Mouse (Mus musculus): ENCODE data around the gene Kcnh7. TPM values are rescaled to one million over a fixed set of nuclear protein-coding genes. Genes with fewer than 3 reads are reported as not detected.

The Kcnh7 gene
- polyA plus RNA-seq, 1 experiment: not detected

GRCm38 (mm10) chr2:62928065-62928464 is 256.0 kb downstream of the Kcnh7 start:
- H3K36me3 ChIP-seq (ENCODE audit: control insufficient read depth, insufficient read depth): no peaks in the 10 kb centered on the region
- H3ac ChIP-seq (ENCODE audit: control insufficient read depth, insufficient read length, low read depth): no peak overlapping the region
- H3K79me3 ChIP-seq (ENCODE audit: low read depth): no peaks in the 10 kb centered on the region
- no peak for TF ChIP-seq CTCF (IDR thresholded peaks at IDR 0.05; ENCODE audit: control insufficient read depth, insufficient read depth, insufficient read length)
- TF ChIP-seq MAX (IDR thresholded peaks at IDR 0.05): no peak
- no peak for TF ChIP-seq CEBPB (IDR thresholded peaks at IDR 0.05; ENCODE audit: low read depth)
- TF ChIP-seq MYOG (IDR thresholded peaks at IDR 0.05; ENCODE audit: control insufficient read depth, extremely low read depth, insufficient read length): no peak
- TF ChIP-seq MYOD1 (IDR thresholded peaks at IDR 0.05; ENCODE audit: control insufficient read depth, insufficient read length, low read depth): no peak
- no peak for TF ChIP-seq USF1 (IDR thresholded peaks at IDR 0.05; ENCODE audit: low read depth)
- TF ChIP-seq FOSL1 (IDR thresholded peaks at IDR 0.05; ENCODE audit: insufficient read depth, low read length, poor library complexity, severe bottlenecking): no peak
- H3K27me3 ChIP-seq (ENCODE audit: control insufficient read depth, insufficient read depth, insufficient read length): no peaks in the 10 kb centered on the region
- no peaks in the 10 kb centered on the region for H3K79me2 ChIP-seq (ENCODE audit: control insufficient read depth, insufficient read depth)
- no peak overlapping the region for H3K4me3 ChIP-seq (ENCODE audit: insufficient read depth, poor library complexity, severe bottlenecking)

GRCm38 (mm10) chr2:62923803-62924202 is 260.3 kb downstream of the Kcnh7 start:
- no peak overlapping the region for H3ac ChIP-seq (ENCODE audit: control insufficient read depth, insufficient read length, low read depth)
- H3K27me3 ChIP-seq (ENCODE audit: control insufficient read depth, insufficient read depth, insufficient read length): no peaks in the 10 kb centered on the region
- no peaks in the 10 kb centered on the region for H3K79me2 ChIP-seq (ENCODE audit: control insufficient read depth, insufficient read depth)
- no peak overlapping the region for H3K4me3 ChIP-seq (ENCODE audit: insufficient read depth, poor library complexity, severe bottlenecking)
- no peaks in the 10 kb centered on the region for H3K79me3 ChIP-seq (ENCODE audit: low read depth)
- no peaks in the 10 kb centered on the region for H3K36me3 ChIP-seq (ENCODE audit: control insufficient read depth, insufficient read depth)
- TF ChIP-seq FOSL1 (IDR thresholded peaks at IDR 0.05; ENCODE audit: insufficient read depth, low read length, poor library complexity, severe bottlenecking): no peak
- TF ChIP-seq CTCF (IDR thresholded peaks at IDR 0.05; ENCODE audit: control insufficient read depth, insufficient read depth, insufficient read length): no peak
- TF ChIP-seq MYOD1 (IDR thresholded peaks at IDR 0.05; ENCODE audit: control insufficient read depth, insufficient read length, low read depth): no peak
- no peak for TF ChIP-seq CEBPB (IDR thresholded peaks at IDR 0.05; ENCODE audit: low read depth)
- TF ChIP-seq MAX (IDR thresholded peaks at IDR 0.05): no peak
- no peak for TF ChIP-seq MYOG (IDR thresholded peaks at IDR 0.05; ENCODE audit: control insufficient read depth, extremely low read depth, insufficient read length)
- TF ChIP-seq USF1 (IDR thresholded peaks at IDR 0.05; ENCODE audit: low read depth): no peak

- H3K4me3 ChIP-seq (ENCODE audit: insufficient read depth, poor library complexity, severe bottlenecking): no peak overlapping the region
- H3K27me3 ChIP-seq (ENCODE audit: control insufficient read depth, insufficient read depth, insufficient read length): no peaks in the 10 kb centered on the region
- no peak overlapping the region for H3ac ChIP-seq (ENCODE audit: control insufficient read depth, insufficient read length, low read depth)
- no peaks in the 10 kb centered on the region for H3K79me2 ChIP-seq (ENCODE audit: control insufficient read depth, insufficient read depth)
- no peaks in the 10 kb centered on the region for H3K36me3 ChIP-seq (ENCODE audit: control insufficient read depth, insufficient read depth)
- TF ChIP-seq MYOD1 (IDR thresholded peaks at IDR 0.05; ENCODE audit: control insufficient read depth, insufficient read length, low read depth): no peak
- TF ChIP-seq USF1 (IDR thresholded peaks at IDR 0.05; ENCODE audit: low read depth): no peak
- no peak for TF ChIP-seq MYOG (IDR thresholded peaks at IDR 0.05; ENCODE audit: control insufficient read depth, extremely low read depth, insufficient read length)
- TF ChIP-seq FOSL1 (IDR thresholded peaks at IDR 0.05; ENCODE audit: insufficient read depth, low read length, poor library complexity, severe bottlenecking): no peak
- TF ChIP-seq MAX (IDR thresholded peaks at IDR 0.05): no peak
- TF ChIP-seq CTCF (IDR thresholded peaks at IDR 0.05; ENCODE audit: control insufficient read depth, insufficient read depth, insufficient read length): no peak
- no peak for TF ChIP-seq CEBPB (IDR thresholded peaks at IDR 0.05; ENCODE audit: low read depth)
- H3K79me3 ChIP-seq (ENCODE audit: low read depth): no peaks in the 10 kb centered on the region
These were observed 276.4 kb downstream of the Kcnh7 start for GRCm38 (mm10) chr2:62907688-62908087.

- H3ac ChIP-seq (ENCODE audit: control insufficient read depth, insufficient read length, low read depth): no peak overlapping the region
- H3K79me2 ChIP-seq (ENCODE audit: control insufficient read depth, insufficient read depth): no peaks in the 10 kb centered on the region
- H3K36me3 ChIP-seq (ENCODE audit: control insufficient read depth, insufficient read depth): no peaks in the 10 kb centered on the region
- no peak for TF ChIP-seq MYOG (IDR thresholded peaks at IDR 0.05; ENCODE audit: control insufficient read depth, extremely low read depth, insufficient read length)
- TF ChIP-seq FOSL1 (IDR thresholded peaks at IDR 0.05; ENCODE audit: insufficient read depth, low read length, poor library complexity, severe bottlenecking): no peak
- no peak for TF ChIP-seq CTCF (IDR thresholded peaks at IDR 0.05; ENCODE audit: control insufficient read depth, insufficient read depth, insufficient read length)
- TF ChIP-seq MYOD1 (IDR thresholded peaks at IDR 0.05; ENCODE audit: control insufficient read depth, insufficient read length, low read depth): no peak
- TF ChIP-seq USF1 (IDR thresholded peaks at IDR 0.05; ENCODE audit: low read depth): no peak
- TF ChIP-seq CEBPB (IDR thresholded peaks at IDR 0.05; ENCODE audit: low read depth): no peak
- TF ChIP-seq MAX (IDR thresholded peaks at IDR 0.05): no peak
- no peaks in the 10 kb centered on the region for H3K27me3 ChIP-seq (ENCODE audit: control insufficient read depth, insufficient read depth, insufficient read length)
- no peak overlapping the region for H3K4me3 ChIP-seq (ENCODE audit: insufficient read depth, poor library complexity, severe bottlenecking)
- no peaks in the 10 kb centered on the region for H3K79me3 ChIP-seq (ENCODE audit: low read depth)
These were observed 281.4 kb downstream of the Kcnh7 start for GRCm38 (mm10) chr2:62902363-62903353.

- Histone ChIP-seq H3ac (ENCODE audit: control insufficient read depth, insufficient read length, low read depth) (no peak overlapping the region), H3K79me2 (ENCODE audit: control insufficient read depth, insufficient read depth) (no peaks in the 10 kb centered on the region), H3K36me3 (ENCODE audit: control insufficient read depth, insufficient read depth) (no peaks in the 10 kb centered on the region), H3K27me3 (ENCODE audit: control insufficient read depth, insufficient read depth, insufficient read length) (no peaks in the 10 kb centered on the region), H3K4me3 (ENCODE audit: insufficient read depth, poor library complexity, severe bottlenecking) (no peak overlapping the region), H3K79me3 (ENCODE audit: low read depth) (no peaks in the 10 kb centered on the region)
- TF ChIP-seq FOSL1 (IDR thresholded peaks at IDR 0.05; ENCODE audit: insufficient read depth, low read length, poor library complexity, severe bottlenecking) (no peak), USF1 (IDR thresholded peaks at IDR 0.05; ENCODE audit: low read depth) (no peak), MYOG (IDR thresholded peaks at IDR 0.05; ENCODE audit: control insufficient read depth, extremely low read depth, insufficient read length) (no peak), CEBPB (IDR thresholded peaks at IDR 0.05; ENCODE audit: low read depth) (no peak), CTCF (IDR thresholded peaks at IDR 0.05; ENCODE audit: control insufficient read depth, insufficient read depth, insufficient read length) (no peak), MAX (IDR thresholded peaks at IDR 0.05) (no peak)
These were observed 305.3 kb downstream of the Kcnh7 start for GRCm38 (mm10) chr2:62878763-62879162.

All from C2C12 (cell line).